Comparison of ENCODE assay signal across 26 mouse cellular contexts in the genomic region with DNA sequence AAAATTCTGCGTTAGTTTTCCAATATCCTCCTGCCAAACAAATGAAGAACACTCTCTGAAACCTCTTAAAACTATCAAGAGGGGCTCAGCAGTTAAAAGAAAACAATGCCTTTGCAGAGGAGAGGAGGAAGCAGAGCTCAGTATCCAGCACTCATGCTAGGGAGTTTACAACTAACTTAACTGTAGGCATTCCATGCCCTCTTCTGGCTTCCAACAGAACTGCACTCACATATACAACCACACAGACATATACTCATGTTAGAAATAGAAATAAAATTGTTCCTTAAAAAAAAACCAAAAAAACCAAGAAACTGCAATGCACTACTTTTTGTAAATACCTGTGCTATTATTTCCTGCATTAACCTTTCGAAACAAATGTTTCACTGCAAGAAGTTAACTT. TPM values are rescaled to one million over a fixed set of nuclear protein-coding genes. Genes with fewer than 3 reads are reported as not detected.
DNase-seq lines count a peak whose midpoint lies in the region; ATAC-seq and TF ChIP-seq lines count a peak whose summit lies in the region.
"Had no signal": no experiment of that assay in that cellular context is flagged by ENCODE, and none has a peak within 500 bp of the region (broad histone marks: within the 10 kb centered on the region; RNA-seq: fewer than 3 reads in every experiment).

No protein-coding gene starts in this region.

- TF ChIP-seq EP300 in liver, embryonic 14.5 days (IDR thresholded peaks at IDR 0.05; ENCODE audit: low read depth), result no peak
- TF ChIP-seq EP300 in CH12.LX (IDR thresholded peaks at IDR 0.05; ENCODE audit: low read length), result no peak

- DNase-seq in liver, embryonic 14.5 days (ENCODE audit: low read depth in 3 of 3, low spot score in 3 of 3), result peak in 1 of 3 experiments; percentile 17
- DNase-seq in liver (no peak), 416B (ENCODE audit: low read depth) (peak; percentile 43), CH12.LX (ENCODE audit: extremely low read depth) (peak; percentile 6), R1 (ENCODE audit: low read depth, low spot score) (peak; percentile 51)
- DNase-seq in cerebellum, postnatal 10 days, result no peak
- no peak for DNase-seq in forebrain, embryonic 10.5 days (ENCODE audit: extremely low spot score, low spot score)
- DNase-seq: adrenal gland, adult 2 months; cerebellum, adult 8-10 months; heart, adult 11 months; heart, postnatal 36 days; kidney, adult 18-20 months; lung, adult 2 months; spleen, adult 18-20 months; thymus, adult 2 months had no signal

- dilution Hi-C loops in CH12.LX (cut with MboI; ENCODE audit: extremely low pct_ligation_motif_present, extremely low pct_unique_long_range_greater_than_20kb, low sequenced_read_pairs), result no loop called here

- H3K4me3 ChIP-seq in liver, embryonic 14.5 days (ENCODE audit: insufficient read depth in 1 of 2, low read depth in 2 of 2, low read length in 2 of 2), result no peak overlapping the region
- H3K4me3 ChIP-seq in CH12.LX (replicated peaks in 1 of 3; ENCODE audit: low read depth in 2 of 3, low read length in 2 of 3, poor library complexity in 1 of 3), result no peak overlapping the region
- no peak overlapping the region for H3K4me3 ChIP-seq in forebrain, embryonic 12.5 days (replicated peaks)
- H3K4me3 ChIP-seq in forebrain, embryonic 10.5 days, result no peak overlapping the region
- H3K4me3 ChIP-seq: embryonic facial prominence, embryonic 12.5 days; erythroblast, embryonic 14.5 days; hindbrain, embryonic 15.5 days; limb, embryonic 15.5 days; megakaryocyte, embryonic 14.5 days; midbrain, embryonic 15.5 days; neural tube, embryonic 15.5 days; stomach, embryonic 15.5 days had no signal

- H3K27me3 ChIP-seq in liver, embryonic 14.5 days (ENCODE audit: control insufficient read depth, insufficient read depth, low read length), result no peaks in the 10 kb centered on the region
- H3K27me3 ChIP-seq in CH12.LX (replicated peaks), result no peaks in the 10 kb centered on the region
- no peaks in the 10 kb centered on the region for H3K27me3 ChIP-seq in forebrain, embryonic 12.5 days
- no peaks in the 10 kb centered on the region for H3K27me3 ChIP-seq in forebrain, embryonic 10.5 days (ENCODE audit: poor library complexity, severe bottlenecking)
- H3K27me3 ChIP-seq: embryonic facial prominence, embryonic 12.5 days; hindbrain, embryonic 15.5 days; limb, embryonic 15.5 days; megakaryocyte, embryonic 14.5 days; midbrain, embryonic 15.5 days; neural tube, embryonic 15.5 days; stomach, embryonic 15.5 days had no signal

- no peaks in the 10 kb centered on the region for H3K9me3 ChIP-seq in liver, embryonic 14.5 days (ENCODE audit: control insufficient read depth, low read length)
- H3K9me3 ChIP-seq in CH12.LX (replicated peaks; ENCODE audit: low read length), result peaks cover 2% of the 10 kb centered on the region
- H3K9me3 ChIP-seq in forebrain, embryonic 12.5 days, result no peaks in the 10 kb centered on the region
- H3K9me3 ChIP-seq in forebrain, embryonic 10.5 days, result peaks cover 11% of the 10 kb centered on the region; the same call in 1 of the 2 replicates
- H3K9me3 ChIP-seq: embryonic facial prominence, embryonic 12.5 days; G1E; hindbrain, embryonic 15.5 days; limb, embryonic 15.5 days; megakaryocyte, embryonic 14.5 days; neural tube, embryonic 15.5 days; stomach, embryonic 15.5 days had no signal

- H3K79me2 ChIP-seq in CH12.LX (replicated peaks; ENCODE audit: control insufficient read depth, extremely low read depth, insufficient read depth, poor library complexity, severe bottlenecking), result peaks cover 8% of the 10 kb centered on the region; the same call in 1 of the 2 replicates

- 86% methylated on average over 2 of the region's 2 CpGs for WGBS in liver, embryonic 14.5 days (ENCODE audit: insufficient replicate concordance)
- WGBS in forebrain, embryonic 12.5 days, result 91% methylated on average over 2 of the region's 2 CpGs
- WGBS in forebrain, embryonic 10.5 days, result 95% methylated on average over 2 of the region's 2 CpGs

- no peak for ATAC-seq in liver, embryonic 14.5 days (ENCODE audit: insufficient read depth)
- no peak for ATAC-seq in forebrain, embryonic 12.5 days (ENCODE audit: low FRiP score)
- ATAC-seq: midbrain, embryonic 15.5 days had no signal

- peak; percentile 41 for TF ChIP-seq RAD21 in CH12.LX (IDR thresholded peaks at IDR 0.05; ENCODE audit: low read depth, low read length)

- no peak overlapping the region for H3K27ac ChIP-seq in liver, embryonic 14.5 days
- no peak overlapping the region for H3K27ac ChIP-seq in CH12.LX (ENCODE audit: insufficient read depth, low read depth)
- no peak overlapping the region for H3K27ac ChIP-seq in forebrain, embryonic 12.5 days
- H3K27ac ChIP-seq in forebrain, embryonic 10.5 days, result no peak overlapping the region
- H3K27ac ChIP-seq: embryonic facial prominence, embryonic 12.5 days; hindbrain, embryonic 15.5 days; kidney, postnatal 0 days; limb, embryonic 15.5 days; midbrain, embryonic 15.5 days; neural tube, embryonic 15.5 days; stomach, embryonic 15.5 days had no signal

- H3K4me1 ChIP-seq in liver, embryonic 14.5 days (replicated peaks; ENCODE audit: control insufficient read depth in 2 of 2, insufficient read depth in 2 of 2, low read length in 1 of 2), result peaks cover 9 to 17% of the 10 kb centered on the region in 2 experiments
- no peaks in the 10 kb centered on the region for H3K4me1 ChIP-seq in CH12.LX (ENCODE audit: control insufficient read depth in 1 of 2, insufficient read depth in 2 of 2)
- no peaks in the 10 kb centered on the region for H3K4me1 ChIP-seq in forebrain, embryonic 12.5 days
- H3K4me1 ChIP-seq in forebrain, embryonic 10.5 days, result no peaks in the 10 kb centered on the region
- H3K4me1 ChIP-seq: embryonic facial prominence, embryonic 12.5 days; hindbrain, embryonic 15.5 days; limb, embryonic 15.5 days; midbrain, embryonic 15.5 days; neural tube, embryonic 15.5 days; stomach, embryonic 15.5 days had no signal

- no peak for TF ChIP-seq POLR2A in CH12.LX (IDR thresholded peaks at IDR 0.05; ENCODE audit: low read depth, low read length)

- no peaks in the 10 kb centered on the region; the same call in 1 of the 2 replicates for H3K36me3 ChIP-seq in liver, embryonic 14.5 days (replicated peaks; ENCODE audit: control insufficient read depth, insufficient read depth, low read depth)
- peaks cover 0 to 16% of the 10 kb centered on the region in 2 experiments for H3K36me3 ChIP-seq in CH12.LX (replicated peaks in 1 of 2; ENCODE audit: control insufficient read depth in 1 of 2, insufficient read depth in 1 of 2, low read length in 1 of 2)
- no peaks in the 10 kb centered on the region for H3K36me3 ChIP-seq in forebrain, embryonic 12.5 days (replicated peaks)
- H3K36me3 ChIP-seq in forebrain, embryonic 10.5 days (replicated peaks), result peaks cover 16% of the 10 kb centered on the region
- H3K36me3 ChIP-seq: embryonic facial prominence, embryonic 12.5 days; hindbrain, embryonic 15.5 days; limb, embryonic 15.5 days; midbrain, embryonic 15.5 days; neural tube, embryonic 15.5 days; stomach, embryonic 15.5 days had no signal

- TF ChIP-seq CTCF in liver, embryonic 14.5 days (IDR thresholded peaks at IDR 0.05; ENCODE audit: low read depth), result peak; percentile 36; the same call in 1 of the 2 replicates
- TF ChIP-seq CTCF in CH12.LX (conservative IDR thresholded peaks at IDR 0.05 in 1 of 2, IDR thresholded peaks at IDR 0.05 in 1 of 2; ENCODE audit: low read depth in 2 of 2, low read length in 2 of 2), result peak in 1 of 2 experiments; percentile 43; a peak in 2 of 4 replicates

- H3K9ac ChIP-seq in liver, embryonic 14.5 days (replicated peaks), result no peak overlapping the region
- H3K9ac ChIP-seq in CH12.LX (ENCODE audit: insufficient read depth, low read depth), result no peak overlapping the region
- H3K9ac ChIP-seq in forebrain, embryonic 12.5 days, result no peak overlapping the region
- H3K9ac ChIP-seq: embryonic facial prominence, embryonic 12.5 days; hindbrain, embryonic 15.5 days; limb, embryonic 15.5 days; midbrain, embryonic 15.5 days; neural tube, embryonic 15.5 days; stomach, embryonic 15.5 days had no signal

- H3K4me2 ChIP-seq in liver, embryonic 14.5 days (ENCODE audit: low read depth), result no peak overlapping the region
- H3K4me2 ChIP-seq in CH12.LX (ENCODE audit: insufficient read depth, low read depth, poor library complexity, severe bottlenecking), result no peak overlapping the region
- H3K4me2 ChIP-seq in forebrain, embryonic 12.5 days, result no peak overlapping the region
- H3K4me2 ChIP-seq: embryonic facial prominence, embryonic 12.5 days; hindbrain, embryonic 15.5 days; limb, embryonic 15.5 days; midbrain, embryonic 15.5 days; neural tube, embryonic 15.5 days; stomach, embryonic 15.5 days had no signal

- in situ Hi-C loops in CH12.LX (cut with MboI; ENCODE audit: low pct_ligation_motif_present, low pct_unique_long_range_greater_than_20kb, low sequenced_read_pairs), result no loop called here

TF ChIP-seq in CH12.LX, 34 proteins besides CTCF, POLR2A, EP300 and RAD21:
- peak; percentile 29 for TF ChIP-seq SMC3 (IDR thresholded peaks at IDR 0.05; ENCODE audit: low read depth, low read length)
- no peak for TF ChIP-seq MYC (IDR thresholded peaks at IDR 0.05; ENCODE audit: low read depth, low read length)

RNA-seq across cellular contexts. Expression of a gene that starts 12.7 kb away (rescaled TPM):
- 2.3 and 3.2 TPM in 2 replicates for polyA plus RNA-seq in liver, embryonic 14.5 days (2012; rRNA removed)
- 7.2 and 7.7 TPM in 2 replicates for polyA plus RNA-seq in liver, embryonic 14.5 days (2014; fragmentation: Nextera tagmentation; extraction: Ambion mirVana)
- total RNA-seq in CH12.LX (2012; rRNA removed) (9.4 and 12.2 TPM in 2 replicates), CH12.LX (2014; rRNA removed) (10.4 and 11.0 TPM in 2 replicates)
- polyA plus RNA-seq in CH12.LX (2012; ENCODE audit: insufficient read length, low read depth), result 5.2 and 5.9 TPM in 2 replicates
- polyA plus RNA-seq in forebrain, embryonic 12.5 days (2016; fragmentation: Nextera tagmentation; extraction: Ambion mirVana), result 11.6 and 13.3 TPM in 2 replicates
- polyA plus RNA-seq in forebrain, embryonic 10.5 days (2016; fragmentation: Nextera tagmentation; extraction: Ambion mirVana), result 6.8 and 7.4 TPM in 2 replicates

Comparison
In these comparisons a context has a peak if more than half of its experiments do, and no peak if none do; other contexts are left out.
1. DNase-seq: peak in 416B (single experiment), CH12.LX (single experiment) and R1 (single experiment); none in liver (single experiment), cerebellum, postnatal 10 days (0 of 2) and forebrain, embryonic 10.5 days (single experiment).